Mouse (Mus musculus) adipocyte (in vitro differentiated cells): ENCODE measurements around the gene H2afb2.

Source experiments
- DNase-seq: peaks from one replicate; pipeline ENCODE4 v3.0.0-alpha.2; 2016; ENCODE audit warnings: low spot score

H2afb2 gene

DNA sequence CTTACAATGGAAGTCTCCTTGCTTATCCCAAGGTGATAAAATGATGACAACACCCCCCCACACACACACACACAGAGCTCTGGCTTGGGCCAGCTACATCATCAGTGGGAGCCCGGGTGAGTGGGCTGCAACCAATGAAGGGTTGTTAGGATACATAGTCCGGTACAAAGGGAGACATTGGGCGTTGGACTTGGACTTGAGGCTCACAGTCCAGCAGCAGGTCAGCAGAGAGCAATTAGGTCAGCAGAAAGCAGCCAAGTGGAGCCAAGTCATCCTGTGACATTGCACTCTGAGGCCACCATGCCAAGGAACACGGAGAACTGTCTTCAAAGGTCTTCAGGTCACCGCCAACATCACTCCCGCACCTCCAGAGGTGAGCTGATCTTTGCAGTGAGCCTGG lies at the start of gene H2afb2:
Gene H2afb2 (plus strand): TSS at position 301 of the 400 bp plus-strand sequence.
- no peak for DNase-seq
